Mouse (Mus musculus) hindbrain, embryonic 13.5 days (tissue): ENCODE data around the gene Smg6. TPM values are rescaled to one million over a fixed set of nuclear protein-coding genes. Genes with fewer than 3 reads are reported as not detected.

Source experiments
- ATAC-seq: fragments of 200-750 bp; cut with Nextera tagmentation; 2 replicates; pipeline ENCODE4 v1.8.0; 2017; ENCODE audit warnings: moderate TSS enrichment; ENCODE audit not compliant: low FRiP score
- H3K27ac ChIP-seq: fragments of 300-500 bp; sonication (generic); 2 replicates; pipeline ENCODE4 v1.5.1; 2015; ENCODE audit warnings: inconsistent platforms, mild to moderate bottlenecking, moderate library complexity
- H3K27me3 ChIP-seq: fragments of 300-500 bp; sonication (generic); 2 replicates; pipeline ENCODE4 v1.6.1; 2015; ENCODE audit warnings: mild to moderate bottlenecking, inconsistent platforms
- H3K36me3 ChIP-seq: fragments of 300-500 bp; sonication (generic); 2 replicates; pipeline ENCODE4 v1.6.1; 2015; ENCODE audit warnings: mild to moderate bottlenecking, inconsistent platforms
- H3K4me1 ChIP-seq: fragments of 300-500 bp; sonication (generic); replicated peaks from 2 replicates; pipeline ENCODE4 v1.6.1; 2015; ENCODE audit warnings: inconsistent platforms
- H3K4me2 ChIP-seq: fragments of 300-500 bp; sonication (generic); 2 replicates; pipeline ENCODE4 v1.6.1; 2015; ENCODE audit warnings: inconsistent platforms, mild to moderate bottlenecking, moderate library complexity
- H3K4me3 ChIP-seq: fragments of 300-500 bp; sonication (generic); 2 replicates; pipeline ENCODE4 v1.5.1; 2015; ENCODE audit warnings: mild to moderate bottlenecking, inconsistent platforms
- H3K9ac ChIP-seq: fragments of 300-500 bp; sonication (generic); 2 replicates; pipeline ENCODE4 v1.6.1; 2015; ENCODE audit warnings: mild to moderate bottlenecking, inconsistent platforms
- H3K9me3 ChIP-seq: fragments of 300-500 bp; sonication (generic); 2 replicates; pipeline ENCODE4 v1.6.1; 2016; ENCODE audit warnings: inconsistent platforms
- WGBS: fragments of 180-500 bp; shearing (Covaris S2); methylation state at CpG from one replicate; pipeline ENCODE4 v1.1.7; 2015; 5-methylcytosine and 5-hydroxymethylcytosine counted together
- polyA plus RNA-seq: library from polyadenylated mRNA; unstranded; fragments of >200 nt; fragmentation: Nextera tagmentation; extraction: Ambion mirVana; gene quantifications from 2 replicates; pipeline ENCODE4 v1.2.1, GENCODE M21; 2015

The Smg6 gene
- polyA plus RNA-seq, 1 experiment from 2014 or later, result 17.8 TPM

DNA sequence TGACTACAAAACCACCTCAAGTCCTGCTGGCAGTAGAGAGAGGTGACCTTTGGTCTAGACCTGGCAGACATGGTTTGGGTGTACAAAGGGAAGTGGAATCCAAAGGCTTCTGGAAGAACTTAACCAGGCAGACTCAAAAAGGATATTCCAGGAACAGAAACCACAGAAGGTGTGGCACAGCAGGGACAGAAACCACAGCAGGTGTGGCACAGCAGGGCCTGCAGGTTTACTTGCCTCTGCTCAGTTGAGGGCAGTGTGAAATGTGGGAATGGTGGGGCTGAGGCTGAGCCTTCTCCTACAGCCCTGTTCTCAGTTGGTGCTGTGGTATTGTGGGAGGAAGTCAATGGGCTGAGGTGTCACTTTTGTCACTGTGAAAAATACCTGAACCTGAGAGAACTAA, 29.3 kb downstream of the Smg6 start:
- H3K27me3 ChIP-seq, result no peaks in the 10 kb centered on the region
- no peak overlapping the region for H3K4me3 ChIP-seq
- H3K9me3 ChIP-seq, result no peaks in the 10 kb centered on the region
- no peaks in the 10 kb centered on the region for H3K4me1 ChIP-seq
- no peak overlapping the region for H3K9ac ChIP-seq
- H3K4me2 ChIP-seq, result no peak overlapping the region
- no peak for ATAC-seq
- no peak overlapping the region for H3K27ac ChIP-seq
- H3K36me3 ChIP-seq, result peaks cover 23% of the 10 kb centered on the region

DNA sequence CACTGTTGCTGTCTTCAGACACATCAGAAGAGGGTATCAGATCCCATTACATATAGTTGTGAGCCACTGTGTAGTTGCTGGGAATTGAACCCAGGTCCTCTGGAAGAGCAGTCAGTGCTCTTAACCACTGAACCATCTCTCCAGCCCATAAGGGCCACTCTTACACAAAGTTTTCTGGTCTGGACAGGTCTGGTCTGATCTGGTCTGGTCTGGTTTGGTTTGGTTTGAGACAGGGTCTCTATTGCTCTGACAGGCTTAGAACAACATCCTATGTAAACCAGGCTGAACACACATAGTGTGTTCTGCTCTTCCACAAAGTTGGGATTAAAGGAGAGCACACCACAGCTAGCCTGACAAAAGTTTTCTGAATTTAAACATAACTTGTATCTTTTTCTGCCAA, 30.4 kb downstream of the Smg6 start:
- no peaks in the 10 kb centered on the region for H3K27me3 ChIP-seq
- peaks cover 18% of the 10 kb centered on the region for H3K36me3 ChIP-seq
- H3K9me3 ChIP-seq, result no peaks in the 10 kb centered on the region
- ATAC-seq, result no peak
- H3K9ac ChIP-seq, result no peak overlapping the region
- H3K27ac ChIP-seq, result no peak overlapping the region
- no peak overlapping the region for H3K4me3 ChIP-seq
- no peaks in the 10 kb centered on the region for H3K4me1 ChIP-seq
- H3K4me2 ChIP-seq, result no peak overlapping the region

DNA sequence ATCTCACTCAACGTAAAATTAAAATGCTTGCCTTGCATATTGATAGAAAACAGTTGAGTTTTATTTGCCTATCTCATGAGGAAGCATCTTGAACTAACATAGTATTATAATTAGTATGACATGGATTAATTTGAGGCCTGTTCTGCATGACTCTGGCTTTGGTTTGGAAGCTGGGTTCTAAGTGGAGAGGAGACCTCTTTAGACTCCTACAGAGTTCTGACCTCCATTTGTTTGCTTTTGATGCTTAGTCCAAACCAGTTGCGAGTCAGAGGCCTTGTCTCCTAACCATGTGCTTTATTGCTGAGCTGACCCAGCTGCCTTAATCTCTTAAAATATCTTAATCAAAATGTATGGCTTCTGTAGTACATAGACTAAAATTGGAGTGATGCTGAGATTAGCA, 32.0 kb downstream of the Smg6 start:
- no peak overlapping the region for H3K27ac ChIP-seq
- ATAC-seq, result no peak
- no peaks in the 10 kb centered on the region for H3K9me3 ChIP-seq
- no peak overlapping the region for H3K4me3 ChIP-seq
- peaks cover 12% of the 10 kb centered on the region for H3K36me3 ChIP-seq
- no peak overlapping the region for H3K9ac ChIP-seq
- no peak overlapping the region for H3K4me2 ChIP-seq
- H3K4me1 ChIP-seq, result no peaks in the 10 kb centered on the region
- 94% methylated on average over 2 of the region's 2 CpGs for WGBS
- H3K27me3 ChIP-seq, result no peaks in the 10 kb centered on the region

DNA sequence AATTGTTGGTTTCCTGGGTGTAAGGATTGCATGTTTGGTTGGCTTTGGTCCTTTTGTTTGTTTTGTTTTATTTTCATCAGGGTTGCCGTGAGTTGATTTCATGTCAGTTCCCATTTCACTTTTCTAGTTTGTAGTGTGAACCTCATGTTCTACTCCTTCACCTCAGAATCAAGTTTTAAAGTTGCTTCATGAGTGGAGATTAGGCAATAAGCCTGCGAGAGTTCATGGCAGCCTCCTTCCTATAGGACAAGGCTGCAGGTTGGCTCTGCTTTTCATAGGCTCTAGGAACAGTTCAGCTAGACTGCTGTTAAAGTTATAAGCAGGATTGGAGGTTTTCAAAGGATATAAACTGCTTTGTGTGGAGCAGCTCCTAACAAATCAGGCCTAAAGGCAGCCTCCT, 33.9 kb downstream of the Smg6 start:
- Histone ChIP-seq H3K36me3 (peaks cover 12% of the 10 kb centered on the region), H3K9me3 (no peaks in the 10 kb centered on the region), H3K4me3 (no peak overlapping the region), H3K27ac (no peak overlapping the region), H3K9ac (no peak overlapping the region), H3K4me2 (no peak overlapping the region), H3K4me1 (no peaks in the 10 kb centered on the region; the same call in 1 of the 2 replicates), H3K27me3 (no peaks in the 10 kb centered on the region)
- no peak for ATAC-seq
- 88% methylated on average over 2 of the region's 2 CpGs for WGBS

DNA sequence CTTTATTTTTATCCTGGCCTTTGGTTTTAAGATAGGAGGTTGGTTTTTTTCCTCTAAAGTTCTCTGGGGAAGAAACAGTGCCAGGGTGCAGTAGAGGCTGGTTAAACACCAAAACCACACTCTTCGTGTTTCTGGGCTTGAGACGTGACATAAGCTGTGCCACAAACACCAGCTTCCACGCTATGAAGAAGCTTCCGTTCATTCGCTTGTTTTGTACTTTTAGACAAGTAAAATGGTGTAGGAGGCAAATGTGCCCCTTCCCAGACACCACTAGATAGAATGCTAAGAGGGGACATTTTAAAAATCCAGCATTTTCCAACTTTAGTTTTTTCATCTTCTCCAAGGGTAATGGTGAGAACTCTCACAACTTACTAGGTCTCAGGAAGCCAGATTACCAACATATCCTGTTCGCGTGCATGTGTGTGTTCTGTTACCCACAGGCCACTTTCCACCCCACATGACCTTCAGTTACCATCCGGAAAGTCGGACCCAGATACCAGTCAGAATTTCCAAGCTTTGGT, 34.5 kb downstream of the Smg6 start:
- no peak overlapping the region for H3K4me3 ChIP-seq
- H3K27ac ChIP-seq, result no peak overlapping the region
- H3K4me2 ChIP-seq, result no peak overlapping the region
- H3K9ac ChIP-seq, result no peak overlapping the region
- H3K4me1 ChIP-seq, result no peaks in the 10 kb centered on the region; the same call in 1 of the 2 replicates
- ATAC-seq, result no peak
- WGBS, result 97% methylated on average over 9 of the region's 9 CpGs
- H3K36me3 ChIP-seq, result peaks cover 12% of the 10 kb centered on the region
- H3K27me3 ChIP-seq, result no peaks in the 10 kb centered on the region
- H3K9me3 ChIP-seq, result no peaks in the 10 kb centered on the region

DNA sequence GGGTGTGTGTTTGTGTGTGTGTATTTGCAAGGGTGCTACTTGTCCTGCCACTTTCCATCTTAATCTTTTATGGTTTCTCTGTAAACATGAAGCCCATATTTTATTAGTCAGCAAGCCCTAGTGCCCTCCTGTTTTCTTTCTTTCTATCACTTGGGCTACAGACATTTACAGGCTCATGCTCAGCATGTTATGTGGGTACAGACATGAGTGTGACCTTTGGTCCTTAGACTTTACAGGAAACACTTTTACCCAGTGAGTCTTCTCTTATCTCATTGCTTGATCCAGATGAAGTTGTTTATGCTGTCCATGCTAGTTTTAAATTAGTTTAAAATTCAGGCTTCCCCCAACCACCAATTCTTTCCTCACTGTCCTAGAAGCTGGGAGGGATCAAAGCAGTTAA, 36.3 kb downstream of the Smg6 start:
- H3K9me3 ChIP-seq, result no peaks in the 10 kb centered on the region

DNA sequence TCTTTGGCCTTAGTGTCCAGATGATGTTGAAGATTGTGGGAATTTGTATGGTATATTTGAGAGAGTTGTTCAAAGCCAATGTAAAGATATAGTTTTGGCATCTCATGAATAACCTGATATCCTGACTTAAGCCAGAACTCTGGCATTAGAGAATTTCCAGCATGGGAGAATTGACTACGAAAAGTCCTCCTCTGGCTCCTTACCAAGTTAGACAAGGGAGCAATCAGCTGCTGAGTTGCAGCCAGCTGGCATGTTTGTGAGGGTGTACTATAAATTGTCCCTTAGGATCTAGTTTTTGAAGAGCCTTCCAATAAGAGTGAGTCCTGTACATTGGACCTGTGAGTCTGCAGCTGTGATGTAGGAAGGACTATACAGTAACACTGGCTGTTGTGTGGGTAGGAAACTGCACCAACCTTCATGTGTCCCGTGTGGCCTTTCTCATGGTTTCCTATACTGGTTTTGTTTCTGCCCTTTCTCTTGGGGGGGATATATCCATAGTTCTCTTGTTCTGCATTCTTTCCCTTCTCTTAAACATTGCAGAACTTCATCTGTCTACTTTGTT, 37.3 kb downstream of the Smg6 start:
- H3K4me1 ChIP-seq, result no peaks in the 10 kb centered on the region; the same call in 1 of the 2 replicates
- peaks cover 4% of the 10 kb centered on the region; the same call in 1 of the 2 replicates for H3K36me3 ChIP-seq
- 78% methylated on average over 2 of the region's 2 CpGs for WGBS
- no peaks in the 10 kb centered on the region for H3K27me3 ChIP-seq
- no peak for ATAC-seq
- H3K9me3 ChIP-seq, result no peaks in the 10 kb centered on the region
- no peak overlapping the region for H3K27ac ChIP-seq
- H3K9ac ChIP-seq, result no peak overlapping the region
- H3K4me3 ChIP-seq, result no peak overlapping the region
- no peak overlapping the region for H3K4me2 ChIP-seq

More for the DNA sequence above, 36.3 kb downstream of the Smg6 start:
- Histone ChIP-seq H3K4me3 (no peak overlapping the region), H3K36me3 (peaks cover 8% of the 10 kb centered on the region), H3K27ac (no peak overlapping the region), H3K4me2 (no peak overlapping the region), H3K9ac (no peak overlapping the region), H3K4me1 (no peaks in the 10 kb centered on the region; the same call in 1 of the 2 replicates), H3K27me3 (no peaks in the 10 kb centered on the region)
- ATAC-seq, result no peak

DNA sequence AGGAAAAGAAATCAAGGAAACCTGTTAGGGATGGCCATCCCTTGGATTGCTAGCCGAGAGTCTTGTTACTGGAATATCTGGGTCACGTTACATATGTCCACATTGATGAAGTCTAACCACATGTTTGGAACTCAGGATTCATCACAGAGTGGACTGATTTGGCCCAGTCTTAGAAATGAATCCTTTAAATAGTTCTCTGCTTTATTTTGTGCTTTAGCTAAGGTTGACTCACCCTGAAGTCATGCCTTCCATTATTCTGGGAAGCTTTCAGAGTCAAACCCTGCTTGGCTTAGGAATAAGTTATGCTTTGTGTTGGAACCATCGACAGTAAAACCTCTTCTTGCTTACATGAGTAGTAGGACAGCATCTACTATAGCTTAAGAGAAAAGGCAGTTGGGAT, 39.9 kb downstream of the Smg6 start:
- H3K4me3 ChIP-seq, result no peak overlapping the region
- H3K27me3 ChIP-seq, result no peaks in the 10 kb centered on the region
- no peak overlapping the region for H3K9ac ChIP-seq
- no peaks in the 10 kb centered on the region for H3K9me3 ChIP-seq
- no peak overlapping the region for H3K4me2 ChIP-seq
- no peak overlapping the region for H3K27ac ChIP-seq
- 94% methylated on average over 3 of the region's 3 CpGs for WGBS
- ATAC-seq, result no peak
- H3K4me1 ChIP-seq, result no peaks in the 10 kb centered on the region; the same call in 1 of the 2 replicates
- H3K36me3 ChIP-seq, result no peaks in the 10 kb centered on the region

DNA sequence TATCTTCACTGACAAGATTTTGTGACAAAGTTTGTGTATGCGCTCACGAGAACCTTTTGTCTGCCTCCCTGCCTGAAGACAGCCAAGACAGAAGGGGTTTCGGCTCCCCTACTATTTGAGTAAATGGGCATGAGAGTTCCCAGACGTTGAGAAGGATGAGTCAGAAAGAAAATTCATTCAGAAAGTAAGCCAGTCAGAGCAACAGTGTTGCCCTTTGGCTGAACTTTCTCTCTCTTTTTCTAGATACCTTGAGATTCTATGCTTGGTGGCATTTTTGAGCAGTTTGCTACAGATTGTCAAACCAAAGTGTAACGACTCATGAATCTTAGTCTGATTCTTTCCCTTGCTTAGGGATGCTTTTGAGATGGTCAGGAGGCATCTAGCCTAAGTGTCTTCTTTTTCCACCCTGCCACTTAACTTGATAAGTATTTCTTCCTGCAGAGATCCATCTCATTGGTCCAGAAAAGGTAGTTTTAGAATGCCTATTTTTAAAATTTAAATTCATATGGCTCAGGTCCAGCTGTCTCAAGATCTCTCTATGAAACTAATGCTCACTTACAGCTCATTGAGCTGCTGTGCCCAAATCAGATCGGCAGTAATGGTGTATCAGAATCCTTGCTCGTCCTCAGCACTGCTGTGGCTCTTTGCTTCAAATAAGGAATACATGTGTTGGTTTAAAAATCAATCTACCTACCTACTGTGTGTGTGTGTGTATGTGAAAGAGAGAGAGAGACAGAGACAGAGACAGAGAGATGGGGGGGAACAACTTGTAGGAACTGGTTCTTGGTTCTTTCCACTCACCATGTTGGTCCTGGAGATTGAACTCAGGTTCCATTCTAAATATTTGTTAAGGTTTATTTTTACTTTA, 47.9 kb downstream of the Smg6 start:
- Histone ChIP-seq H3K27me3 (no peaks in the 10 kb centered on the region), H3K27ac (no peak overlapping the region), H3K36me3 (peaks cover 12% of the 10 kb centered on the region), H3K9ac (no peak overlapping the region), H3K4me1 (no peaks in the 10 kb centered on the region), H3K4me2 (no peak overlapping the region), H3K4me3 (no peak overlapping the region), H3K9me3 (no peaks in the 10 kb centered on the region)
- WGBS, result 85% methylated on average over 7 of the region's 7 CpGs
- no peak for ATAC-seq

DNA sequence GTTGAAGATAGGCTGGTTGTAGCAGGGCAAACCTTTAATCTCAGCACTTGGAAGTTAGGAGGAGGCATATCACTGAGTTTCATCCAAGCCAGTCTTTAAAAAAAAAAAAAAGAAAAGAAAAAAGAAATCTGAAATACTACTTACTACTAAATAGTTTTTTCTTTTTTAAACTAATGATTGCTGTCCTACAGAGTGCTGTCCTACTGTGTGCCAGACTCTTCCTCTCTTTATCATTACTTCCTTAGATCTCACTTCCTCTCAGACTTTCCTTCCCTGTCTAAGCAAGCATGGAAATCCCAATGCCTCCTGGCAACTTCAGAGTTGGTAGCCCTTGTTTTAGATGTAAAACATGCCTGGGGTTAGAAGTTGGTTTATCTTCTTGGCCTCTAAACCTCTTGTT, 49.0 kb downstream of the Smg6 start:
- Histone ChIP-seq H3K9me3 (no peaks in the 10 kb centered on the region), H3K27ac (no peak overlapping the region), H3K36me3 (peaks cover 12% of the 10 kb centered on the region), H3K9ac (no peak overlapping the region), H3K4me1 (no peaks in the 10 kb centered on the region), H3K27me3 (no peaks in the 10 kb centered on the region), H3K4me2 (no peak overlapping the region), H3K4me3 (no peak overlapping the region)
- no peak for ATAC-seq

DNA sequence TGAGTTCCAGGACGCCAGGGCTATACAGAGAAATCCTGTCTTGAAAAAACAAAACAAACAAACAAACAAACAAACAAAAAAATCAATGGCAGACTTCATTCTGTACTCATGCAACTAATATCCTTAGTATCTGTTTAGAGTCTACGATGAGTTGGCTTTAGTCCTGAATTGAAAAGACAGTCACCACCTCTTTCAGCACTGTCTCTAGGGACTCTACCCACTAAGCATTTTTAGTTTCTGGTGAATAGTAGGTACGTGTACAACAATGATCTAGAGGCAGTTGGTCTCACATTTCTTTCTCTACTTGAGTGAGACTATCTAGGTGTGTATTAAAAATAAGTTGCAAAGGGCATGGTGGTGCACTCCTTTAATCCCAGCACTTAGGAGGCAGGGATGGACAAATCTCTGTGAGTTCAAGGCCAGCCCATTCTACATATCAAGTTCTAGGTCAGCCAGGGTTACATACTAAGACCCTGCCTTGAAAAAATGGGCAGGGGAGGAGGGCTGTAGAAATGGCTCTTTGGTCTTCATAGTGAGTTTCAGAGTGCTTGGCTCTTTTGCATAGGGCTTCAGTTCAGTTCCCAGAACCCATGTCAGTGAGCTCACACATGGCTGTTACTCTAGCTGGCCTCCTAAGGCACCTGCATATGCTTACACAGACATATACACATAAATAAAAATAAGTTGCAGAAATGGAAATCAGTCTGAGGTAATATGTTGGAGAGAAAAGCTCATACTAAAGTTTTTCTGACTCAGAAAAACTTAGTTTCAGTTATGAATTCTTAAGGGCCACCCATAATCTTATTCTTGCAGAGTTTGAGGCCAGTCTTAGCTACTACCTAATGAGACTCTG, 51.4 kb downstream of the Smg6 start:
- Histone ChIP-seq H3K27me3 (no peaks in the 10 kb centered on the region), H3K4me1 (no peaks in the 10 kb centered on the region), H3K36me3 (peaks cover 8% of the 10 kb centered on the region), H3K4me2 (no peak overlapping the region), H3K27ac (no peak overlapping the region), H3K9me3 (no peaks in the 10 kb centered on the region), H3K9ac (no peak overlapping the region), H3K4me3 (no peak overlapping the region)
- ATAC-seq, result no peak
- 92% methylated on average over 3 of the region's 3 CpGs for WGBS

DNA sequence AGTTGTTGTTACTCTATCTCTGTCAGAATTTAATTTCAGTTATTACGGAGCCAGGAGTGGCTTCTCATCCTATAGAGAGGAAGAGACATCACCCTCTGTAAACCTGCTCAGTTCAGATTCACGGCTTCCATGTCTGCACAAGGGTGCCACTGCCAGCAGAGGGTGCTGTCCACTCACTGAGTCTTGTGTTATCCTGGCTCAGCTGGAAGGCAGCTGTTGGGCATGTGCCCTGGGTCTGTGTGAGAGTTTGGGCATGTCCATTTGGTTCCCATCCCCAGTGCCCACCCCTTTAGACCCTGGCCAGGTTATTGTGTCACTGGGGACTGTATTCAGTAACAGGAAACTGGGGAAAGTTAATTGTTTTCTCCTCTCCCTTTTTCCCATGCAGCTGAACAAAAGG, 55.8 kb downstream of the Smg6 start:
- 54% methylated on average over 2 of the region's 2 CpGs for WGBS
- H3K27me3 ChIP-seq, result no peaks in the 10 kb centered on the region
- H3K36me3 ChIP-seq, result peaks cover 13% of the 10 kb centered on the region
- H3K4me3 ChIP-seq, result no peak overlapping the region
- no peak overlapping the region for H3K9ac ChIP-seq
- no peaks in the 10 kb centered on the region for H3K4me1 ChIP-seq
- H3K9me3 ChIP-seq, result no peaks in the 10 kb centered on the region
- no peak for ATAC-seq
- H3K27ac ChIP-seq, result no peak overlapping the region
- H3K4me2 ChIP-seq, result no peak overlapping the region
